Mouse (Mus musculus) induced T-regulatory cell, adult 2 months (primary cell): ENCODE results near the gene Drd4.

Experiments used
- DNase-seq: peaks from one replicate; pipeline ENCODE4 v3.0.0-alpha.2; 2012; ENCODE audit warnings: low read depth

The Drd4 gene

GRCm38 (mm10) chr7:141292583-141293388, 980 bp downstream of the Drd4 start:
- DNase-seq = no peak

- DNase-seq = no peak
Observed at GRCm38 (mm10) chr7:141293852-141294471, 2.2 kb downstream of the Drd4 start.

GRCm38 (mm10) chr7:141294479-141294878, 2.7 kb downstream of the Drd4 start:
- DNase-seq = no peak

GRCm38 (mm10) chr7:141297926-141298650, 6.3 kb downstream of the Drd4 start:
- no peak for DNase-seq

- no peak for DNase-seq
Observed at GRCm38 (mm10) chr7:141299175-141299574, 7.4 kb downstream of the Drd4 start.

- DNase-seq = no peak
Observed at GRCm38 (mm10) chr7:141301386-141301785, 9.6 kb downstream of the Drd4 start.

- DNase-seq = peak; percentile 69
Observed at GRCm38 (mm10) chr7:141302702-141303268, 11.0 kb downstream of the Drd4 start.

GRCm38 (mm10) chr7:141304537-141304936, 12.7 kb downstream of the Drd4 start:
- no peak for DNase-seq

- DNase-seq = no peak
Observed at GRCm38 (mm10) chr7:141314416-141314815, 22.6 kb downstream of the Drd4 start.

GRCm38 (mm10) chr7:141315076-141315475, 23.3 kb downstream of the Drd4 start:
- no peak for DNase-seq

- peak; percentile 73 for DNase-seq
Observed at GRCm38 (mm10) chr7:141315974-141316373, 24.2 kb downstream of the Drd4 start.

GRCm38 (mm10) chr7:141317619-141318132, 25.9 kb downstream of the Drd4 start:
- DNase-seq = no peak

- DNase-seq = no peak
Observed at GRCm38 (mm10) chr7:141319446-141319845, 27.6 kb downstream of the Drd4 start.

GRCm38 (mm10) chr7:141324686-141325085, 32.9 kb downstream of the Drd4 start:
- no peak for DNase-seq

GRCm38 (mm10) chr7:141326546-141327446, 35.0 kb downstream of the Drd4 start:
- DNase-seq = no peak

GRCm38 (mm10) chr7:141327469-141328372, 35.9 kb downstream of the Drd4 start, which contains the start of the genes Deaf1 and Tmem80:
Deaf1 (minus strand) TSS chr7:141327690.
Tmem80 (plus strand) TSS chr7:141327739.
- peak; percentile 99 for DNase-seq

- DNase-seq = no peak
Observed at GRCm38 (mm10) chr7:141328373-141328990, 36.7 kb downstream of the Drd4 start.

GRCm38 (mm10) chr7:141330706-141331105, 38.9 kb downstream of the Drd4 start:
- DNase-seq = no peak

GRCm38 (mm10) chr7:141331990-141332389, 40.2 kb downstream of the Drd4 start:
- DNase-seq = no peak
